Mouse (Mus musculus): ENCODE results near the gene Tnni3.

GRCm38 (mm10) chr7:4537181-4537580 lies 13.2 kb upstream of the Tnni3 start:
- TF ChIP-seq CTCF (conservative IDR thresholded peaks at IDR 0.05; ENCODE audit: low read length) (no peak), NANOG (IDR thresholded peaks at IDR 0.05; ENCODE audit: borderline replicate concordance, low read length) (no peak; the same call in 1 of the 2 replicates)
